Mouse (Mus musculus) C2C12 (cell line): ENCODE measurements at regions not wholly inside any gene's neighbourhood (a gene's known extent, or its start where the extent isn't known, plus 50 kb on each side); places are given as distances from the start of the nearest gene placed in this dataset.

Experiments used
- CTCF ChIP-seq: IDR thresholded peaks from one replicate; pipeline ENCODE4 v1.5.1; 2011; ENCODE audit not compliant: control insufficient read depth, insufficient read depth, insufficient read length
- FOSL1 ChIP-seq: IDR thresholded peaks from one replicate; pipeline ENCODE4 v1.8.0; 2011; ENCODE audit warnings: mild to moderate bottlenecking, low read length; ENCODE audit not compliant: poor library complexity, insufficient read depth, severe bottlenecking
- MAX ChIP-seq: IDR thresholded peaks from one replicate; pipeline ENCODE4 v1.6.1; 2011; ENCODE audit warnings: mild to moderate bottlenecking, control low read depth
- USF1 ChIP-seq: IDR thresholded peaks from one replicate; pipeline ENCODE4 v1.6.1; 2011; ENCODE audit warnings: low read depth, mild to moderate bottlenecking, control low read depth, moderate library complexity

GRCm38 (mm10) chr16:24213577-24213976 is 179.7 kb upstream of the Lpp start:
- no peak for TF ChIP-seq CTCF
- TF ChIP-seq MAX, result no peak
- TF ChIP-seq USF1, result no peak
- no peak for TF ChIP-seq FOSL1
